Comparison of ENCODE assay signal across 29 mouse cellular contexts in genomic region chr1:77435045-77435444, GRCm38 (mm10).
DNase-seq lines count a peak whose midpoint lies in the region; ATAC-seq lines count a peak whose summit lies in the region.
"Had no signal": no experiment of that assay in that cellular context is flagged by ENCODE, and none has a peak within 500 bp of the region (broad histone marks: within the 10 kb centered on the region; RNA-seq: fewer than 3 reads in every experiment).

No protein-coding gene starts in this region.

- H3K27ac ChIP-seq in kidney, embryonic 14.5 days (ENCODE audit: low read depth, low read length) = no peak overlapping the region
- no peak overlapping the region for H3K27ac ChIP-seq in kidney, embryonic 16.5 days (ENCODE audit: low read length)
- no peak overlapping the region for H3K27ac ChIP-seq in midbrain, embryonic 11.5 days (ENCODE audit: low read depth, low read length)
- no peak overlapping the region for H3K27ac ChIP-seq in midbrain, embryonic 16.5 days (ENCODE audit: low read length)
- H3K27ac ChIP-seq in limb, embryonic 10.5 days = no peak overlapping the region
- H3K27ac ChIP-seq: embryonic facial prominence, embryonic 12.5 days; embryonic facial prominence, embryonic 15.5 days; gastrocnemius, adult 2 months; heart, embryonic 15.5 days; hindbrain, embryonic 14.5 days had no signal

- WGBS in kidney, embryonic 14.5 days = 10% methylated on average over 4 of the region's 4 CpGs
- 11% methylated on average over 4 of the region's 4 CpGs for WGBS in kidney, embryonic 16.5 days
- 13% methylated on average over 4 of the region's 4 CpGs for WGBS in midbrain, embryonic 11.5 days
- WGBS in midbrain, embryonic 16.5 days = 8% methylated on average over 4 of the region's 4 CpGs
- 17% methylated on average over 4 of the region's 4 CpGs for WGBS in limb, embryonic 10.5 days

- no peaks in the 10 kb centered on the region for H3K27me3 ChIP-seq in kidney, embryonic 14.5 days (ENCODE audit: control insufficient read depth, insufficient read depth, low read length)
- H3K27me3 ChIP-seq in kidney, embryonic 16.5 days (ENCODE audit: insufficient read depth, low read length) = no peaks in the 10 kb centered on the region
- no peaks in the 10 kb centered on the region for H3K27me3 ChIP-seq in midbrain, embryonic 11.5 days (ENCODE audit: control insufficient read depth, insufficient read depth, low read length)
- H3K27me3 ChIP-seq in midbrain, embryonic 16.5 days (ENCODE audit: control insufficient read depth, insufficient read depth, low read depth, low read length) = no peaks in the 10 kb centered on the region
- no peaks in the 10 kb centered on the region for H3K27me3 ChIP-seq in limb, embryonic 10.5 days (ENCODE audit: low read depth, poor library complexity, severe bottlenecking)
- H3K27me3 ChIP-seq: CH12.LX; embryonic facial prominence, embryonic 12.5 days; embryonic facial prominence, embryonic 15.5 days; heart, embryonic 12.5 days; heart, embryonic 15.5 days; Patski had no signal

- H3K4me2 ChIP-seq in kidney, embryonic 14.5 days (replicated peaks; ENCODE audit: low read depth, low read length) = no peak overlapping the region
- no peak overlapping the region for H3K4me2 ChIP-seq in kidney, embryonic 16.5 days (replicated peaks; ENCODE audit: low read depth, low read length)
- no peak overlapping the region for H3K4me2 ChIP-seq in midbrain, embryonic 11.5 days
- H3K4me2 ChIP-seq in midbrain, embryonic 16.5 days (ENCODE audit: low read length) = no peak overlapping the region
- H3K4me2 ChIP-seq: embryonic facial prominence, embryonic 12.5 days; embryonic facial prominence, embryonic 15.5 days; heart, embryonic 12.5 days; heart, embryonic 15.5 days; hindbrain, embryonic 14.5 days had no signal

- no peak overlapping the region for H3K4me3 ChIP-seq in kidney, embryonic 14.5 days (ENCODE audit: low read length)
- no peak overlapping the region for H3K4me3 ChIP-seq in kidney, embryonic 16.5 days (ENCODE audit: low read length)
- H3K4me3 ChIP-seq in midbrain, embryonic 11.5 days (ENCODE audit: low read depth, low read length) = no peak overlapping the region
- H3K4me3 ChIP-seq in midbrain, embryonic 16.5 days (ENCODE audit: low read depth, low read length) = no peak overlapping the region
- H3K4me3 ChIP-seq in limb, embryonic 10.5 days = no peak overlapping the region
- H3K4me3 ChIP-seq: embryonic facial prominence, embryonic 12.5 days; embryonic facial prominence, embryonic 15.5 days; gastrocnemius, adult 2 months; heart, embryonic 12.5 days; heart, embryonic 15.5 days had no signal

- no peak overlapping the region for H3K9ac ChIP-seq in kidney, embryonic 14.5 days (ENCODE audit: low read depth, low read length)
- no peak overlapping the region for H3K9ac ChIP-seq in kidney, embryonic 16.5 days (replicated peaks; ENCODE audit: low read length)
- no peak overlapping the region for H3K9ac ChIP-seq in midbrain, embryonic 11.5 days (ENCODE audit: low read length)
- H3K9ac ChIP-seq in midbrain, embryonic 16.5 days (ENCODE audit: low read depth, low read length) = no peak overlapping the region
- H3K9ac ChIP-seq: embryonic facial prominence, embryonic 12.5 days; embryonic facial prominence, embryonic 15.5 days; forebrain, postnatal 0 days; heart, embryonic 12.5 days; heart, embryonic 15.5 days; hindbrain, embryonic 14.5 days had no signal

- no peak for DNase-seq in midbrain, embryonic 11.5 days (ENCODE audit: low spot score, missing footprints)
- peak; percentile 73 for DNase-seq in embryo, embryonic 10.5 days (ENCODE audit: low spot score)
- peak; percentile 75 for DNase-seq in mesoderm, embryonic 11.5 days (ENCODE audit: low read depth, low spot score)
- no peak for DNase-seq in limb, embryonic 10.5 days (ENCODE audit: low spot score)
- DNase-seq in layer of hippocampus, postnatal 10 days (ENCODE audit: low spot score in 2 of 2) = no peak
- DNase-seq: adrenal gland, postnatal 10 days; adrenal gland, postnatal 36 days; B cell, adult 2 months; cerebellum, adult 18-20 months; cerebellum, adult 9-10 months; cerebellum, postnatal 14 days; forebrain, postnatal 0 days; gastrocnemius, adult 2 months; gastrocnemius, postnatal 14 days; heart, adult 18-20 months; heart, postnatal 10 days; heart, postnatal 36 days had no signal

- no peaks in the 10 kb centered on the region for H3K4me1 ChIP-seq in kidney, embryonic 14.5 days (ENCODE audit: control insufficient read depth, insufficient read depth, low read length)
- peaks cover 4% of the 10 kb centered on the region for H3K4me1 ChIP-seq in kidney, embryonic 16.5 days (ENCODE audit: insufficient read depth, low read length)
- H3K4me1 ChIP-seq in midbrain, embryonic 11.5 days (ENCODE audit: control insufficient read depth, insufficient read depth, low read length) = peaks cover 6% of the 10 kb centered on the region; the same call in 1 of the 2 replicates
- H3K4me1 ChIP-seq in midbrain, embryonic 16.5 days (ENCODE audit: control insufficient read depth, insufficient read depth, low read length) = peaks cover 21% of the 10 kb centered on the region; the same call in 1 of the 2 replicates
- 0 out of 2 replicates have a peak, but pooled peaks cover 5% of the 10 kb centered on the region for H3K4me1 ChIP-seq in limb, embryonic 10.5 days
- H3K4me1 ChIP-seq: embryonic facial prominence, embryonic 15.5 days; heart, embryonic 15.5 days had no signal

- peak; percentile 35; the same call in 1 of the 2 replicates for ATAC-seq in kidney, embryonic 14.5 days (ENCODE audit: low FRiP score, low TSS enrichment)
- ATAC-seq in kidney, embryonic 16.5 days (ENCODE audit: low FRiP score, low TSS enrichment) = no peak
- ATAC-seq in midbrain, embryonic 11.5 days (ENCODE audit: low FRiP score) = 0 out of 2 replicates have a peak, but pooled peaks have one; percentile 38
- ATAC-seq in midbrain, embryonic 16.5 days = no peak
- ATAC-seq: forebrain, embryonic 14.5 days; forebrain, postnatal 0 days; Patski had no signal

- no peaks in the 10 kb centered on the region for H3K9me3 ChIP-seq in kidney, embryonic 14.5 days (ENCODE audit: control insufficient read depth, low read length)
- no peaks in the 10 kb centered on the region for H3K9me3 ChIP-seq in kidney, embryonic 16.5 days (ENCODE audit: low read length)
- no peaks in the 10 kb centered on the region for H3K9me3 ChIP-seq in midbrain, embryonic 11.5 days (ENCODE audit: control insufficient read depth, low read length)
- no peaks in the 10 kb centered on the region for H3K9me3 ChIP-seq in midbrain, embryonic 16.5 days (replicated peaks; ENCODE audit: control insufficient read depth, low read length, poor library complexity, severe bottlenecking)
- H3K9me3 ChIP-seq in limb, embryonic 10.5 days (replicated peaks) = no peaks in the 10 kb centered on the region
- H3K9me3 ChIP-seq: embryonic facial prominence, embryonic 12.5 days; embryonic facial prominence, embryonic 15.5 days; heart, embryonic 12.5 days; heart, embryonic 15.5 days had no signal

- no peaks in the 10 kb centered on the region for H3K36me3 ChIP-seq in kidney, embryonic 14.5 days (ENCODE audit: control insufficient read depth, insufficient read depth, low read length)
- H3K36me3 ChIP-seq in kidney, embryonic 16.5 days (ENCODE audit: insufficient read depth, low read length) = no peaks in the 10 kb centered on the region
- H3K36me3 ChIP-seq in midbrain, embryonic 11.5 days (ENCODE audit: control insufficient read depth, insufficient read depth, low read length) = no peaks in the 10 kb centered on the region
- no peaks in the 10 kb centered on the region for H3K36me3 ChIP-seq in midbrain, embryonic 16.5 days (ENCODE audit: control insufficient read depth, insufficient read depth, low read length)
- peaks cover 55% of the 10 kb centered on the region for H3K36me3 ChIP-seq in limb, embryonic 10.5 days
- H3K36me3 ChIP-seq: embryonic facial prominence, embryonic 15.5 days; G1E; heart, embryonic 12.5 days; heart, embryonic 15.5 days had no signal

Comparison
In these comparisons a context has a peak if more than half of its experiments do, and no peak if none do; other contexts are left out.
1. ATAC-seq: peak in kidney, embryonic 14.5 days (single experiment) and midbrain, embryonic 11.5 days (single experiment); none in kidney, embryonic 16.5 days (single experiment) and midbrain, embryonic 16.5 days (single experiment).
2. DNase-seq: peak in embryo, embryonic 10.5 days (single experiment) and mesoderm, embryonic 11.5 days (single experiment); none in midbrain, embryonic 11.5 days (single experiment), limb, embryonic 10.5 days (single experiment) and layer of hippocampus, postnatal 10 days (0 of 2).